Mouse (Mus musculus) G1E (cell line): Measurements from ENCODE around the gene Ankfy1.

Experiments
- CTCF ChIP-seq: IDR thresholded peaks from 2 replicates; pipeline ENCODE4 v1.5.1; 2012; ENCODE audit warnings: low read depth, low read length, inconsistent platforms, mixed read lengths
- GATA1 ChIP-seq: IDR thresholded peaks from 2 replicates; pipeline ENCODE4 v1.6.1; 2012; ENCODE audit warnings: borderline replicate concordance, low read length, inconsistent platforms, mixed read lengths
- GATA2 ChIP-seq: IDR thresholded peaks from 2 replicates; pipeline ENCODE4 v1.6.1; 2012; ENCODE audit warnings: low read depth, low read length, inconsistent platforms, borderline replicate concordance
- POLR2AphosphoS5 ChIP-seq: IDR thresholded peaks from 2 replicates; pipeline ENCODE4 v1.6.1; 2012; ENCODE audit warnings: low read depth, low read length, inconsistent platforms; ENCODE audit not compliant: insufficient replicate concordance
- TAL1 ChIP-seq: conservative IDR thresholded peaks from 2 replicates; pipeline ENCODE4 v1.6.1; 2012; ENCODE audit warnings: low read depth, low read length, inconsistent platforms, mixed read lengths

DNA sequence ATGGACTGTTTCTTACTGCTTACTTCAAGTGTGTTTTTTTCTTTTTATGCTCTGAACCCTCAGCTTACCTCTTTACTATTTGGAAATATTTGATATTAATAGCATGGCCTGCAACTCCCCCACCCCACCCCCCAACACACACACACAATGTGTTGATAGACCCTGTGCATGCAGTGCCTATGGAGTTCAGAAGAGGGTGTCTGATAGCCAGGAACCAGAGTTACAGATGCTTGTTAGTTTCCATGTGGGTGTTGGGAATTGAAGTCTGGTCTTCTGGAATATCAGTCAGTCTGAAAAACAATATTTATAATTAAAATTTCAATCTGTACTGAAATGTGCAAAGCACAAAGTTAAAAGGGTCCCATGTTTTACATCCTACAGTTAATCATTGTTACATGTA lies 19.2 kb upstream of the Ankfy1 start:
- TF ChIP-seq POLR2AphosphoS5 = no peak
- TF ChIP-seq CTCF = no peak
- no peak for TF ChIP-seq GATA2
- TF ChIP-seq GATA1 = no peak
- TF ChIP-seq TAL1 = no peak
